Mouse (Mus musculus) erythroid progenitor cell, adult 5-6 weeks (primary cell): Measurements from ENCODE around the gene Gm10073. TPM values are rescaled to one million over a fixed set of nuclear protein-coding genes. Genes with fewer than 3 reads are reported as not detected.

Experiments
- ATAC-seq: replicated peaks from 2 replicates; pipeline ENCODE4 v1.8.0; 2016; ENCODE audit warnings: moderate number of reproducible peaks, mild to moderate bottlenecking, moderate TSS enrichment, inconsistent platforms; ENCODE audit not compliant: poor library complexity, low FRiP score, severe bottlenecking
- total RNA-seq, 2 experiments: library from RNA; stranded (forward) in 1 of 2; stranded (reverse) in 1 of 2; fragments of 150-400 nt in 1 of 2; fragments of 186-747, 209-891 nt in 1 of 2; gene quantifications; 2 replicates each; pipeline versions ENCODE4 v1.2.3 to v1.2.4; 2015 to 2017; ENCODE audit warnings: low replicate concordance in 2 of 2

Gm10073 gene
- total RNA-seq, 2 experiments from 2014 or later, result 32.7 TPM; not detected in 1

DNA sequence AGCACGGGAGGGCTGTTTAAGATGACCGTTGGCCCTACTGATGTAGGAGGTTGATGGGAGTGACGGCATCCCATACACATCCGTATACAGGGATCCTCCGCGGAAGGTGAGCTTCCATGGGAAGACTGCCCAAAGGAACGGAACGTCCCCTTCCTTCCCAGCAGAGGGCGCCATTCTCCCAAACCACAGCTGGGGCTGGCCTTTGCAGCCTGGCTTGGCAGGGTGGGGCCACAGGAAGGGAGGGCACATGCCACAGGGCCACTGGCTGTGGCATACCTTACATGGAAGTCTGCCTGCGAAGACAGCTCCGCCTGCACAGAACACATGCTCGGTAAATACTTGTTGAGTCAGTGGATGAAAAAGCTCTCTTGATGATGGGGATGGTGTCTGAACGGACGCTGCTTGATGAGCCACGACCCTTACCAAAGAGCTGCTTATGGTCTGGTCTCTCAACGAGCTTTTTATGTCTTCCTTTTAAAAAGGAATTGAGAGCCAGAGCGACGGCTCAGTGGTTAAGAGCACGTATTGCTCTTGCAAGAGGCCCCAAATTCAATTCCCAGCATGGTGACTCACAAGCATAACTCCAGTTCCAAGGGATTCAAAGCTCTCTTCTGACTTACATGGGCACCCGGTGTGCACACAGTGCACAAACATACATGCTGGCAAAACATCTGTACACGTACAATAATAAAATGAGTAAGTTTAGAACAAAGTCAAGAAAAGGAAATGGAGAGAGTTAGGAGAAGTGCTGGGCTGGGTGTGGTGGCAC is 12.0 kb downstream of the Gm10073 start:
- ATAC-seq, result peak; percentile 67

DNA sequence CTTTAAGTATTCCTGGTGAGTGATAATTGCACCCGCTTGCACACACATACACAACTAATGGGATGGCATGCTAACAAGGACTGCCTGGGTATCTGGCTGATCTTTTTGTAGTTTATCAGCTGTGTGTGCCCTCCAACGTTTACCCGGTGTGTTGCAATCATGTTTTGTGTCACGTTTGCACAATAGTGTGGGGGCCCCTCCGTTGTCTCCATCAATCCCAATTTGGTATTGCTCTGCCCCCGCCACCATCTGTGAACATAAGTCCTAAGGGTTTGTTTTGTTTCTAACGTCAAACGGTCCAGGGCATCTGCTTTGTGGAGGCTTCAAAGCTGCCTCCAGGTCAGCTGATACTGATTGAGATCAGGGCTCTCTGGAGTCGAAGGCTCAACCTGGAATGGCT is 13.4 kb downstream of the Gm10073 start:
- no peak for ATAC-seq

DNA sequence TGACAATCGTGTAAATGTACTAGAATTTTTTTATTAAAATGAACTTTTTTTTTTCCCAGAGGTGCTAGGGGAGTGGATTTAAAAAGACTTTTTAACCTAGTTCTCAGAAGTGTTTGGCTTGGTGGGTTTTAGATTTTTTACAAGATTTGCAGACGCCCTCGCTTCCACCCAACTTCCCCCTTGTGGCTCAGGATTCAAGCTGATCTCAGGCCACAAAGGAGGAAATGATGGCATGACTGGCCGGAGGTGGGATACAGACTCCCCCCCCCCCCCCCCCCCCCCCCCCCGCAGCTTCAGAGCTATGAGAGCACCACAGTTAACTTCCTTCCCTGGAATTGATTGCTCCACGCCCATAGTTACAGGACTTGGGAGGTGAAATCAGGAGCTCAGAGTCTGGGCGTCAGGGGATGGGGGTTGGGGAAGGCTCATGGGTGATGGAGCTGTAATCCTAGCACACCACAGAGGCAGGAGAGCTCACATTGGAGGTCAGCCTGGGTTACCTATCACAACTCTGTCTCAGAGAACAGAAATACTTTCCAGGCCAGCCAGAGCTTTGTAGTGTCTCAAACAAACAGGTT is 17.1 kb downstream of the Gm10073 start:
- ATAC-seq, result no peak

DNA sequence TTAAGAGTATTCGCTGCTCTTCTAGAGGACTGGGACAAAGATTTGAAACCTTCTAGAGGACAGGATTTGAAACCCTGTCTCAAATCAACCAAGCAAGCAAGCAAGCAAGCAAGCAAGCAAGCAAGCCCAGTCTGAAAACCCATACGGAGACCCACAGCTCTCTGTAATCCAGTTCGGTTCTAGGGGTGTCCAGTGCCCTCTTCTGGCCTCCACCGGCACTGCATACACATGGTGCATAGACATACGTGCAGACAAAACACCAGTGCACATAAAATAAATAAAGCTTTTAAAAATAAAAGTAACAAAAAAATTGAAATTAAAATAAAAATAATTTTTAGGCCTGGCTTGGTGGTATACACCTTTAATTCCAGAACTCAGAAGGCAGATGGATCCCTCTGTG is 19.2 kb downstream of the Gm10073 start:
- no peak for ATAC-seq

DNA sequence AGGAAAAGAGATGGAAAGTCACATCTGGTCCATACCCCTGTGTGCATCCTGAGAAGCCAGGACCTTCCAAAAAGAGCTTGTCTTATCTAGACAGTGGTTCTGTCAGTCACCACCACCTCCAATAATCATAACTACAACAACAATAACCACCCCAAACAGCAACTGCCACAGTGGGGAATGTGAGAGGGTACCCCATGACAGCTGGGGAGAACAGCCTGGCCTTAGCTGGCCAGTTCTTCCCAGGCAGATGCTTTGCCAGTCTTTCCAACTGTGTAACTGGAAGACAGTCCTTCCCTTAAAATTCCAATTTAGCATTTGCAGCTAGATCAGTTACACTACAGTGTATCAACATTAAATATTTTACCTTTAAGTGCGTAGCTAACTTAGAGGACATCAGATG is 22.4 kb downstream of the Gm10073 start:
- no peak for ATAC-seq

DNA sequence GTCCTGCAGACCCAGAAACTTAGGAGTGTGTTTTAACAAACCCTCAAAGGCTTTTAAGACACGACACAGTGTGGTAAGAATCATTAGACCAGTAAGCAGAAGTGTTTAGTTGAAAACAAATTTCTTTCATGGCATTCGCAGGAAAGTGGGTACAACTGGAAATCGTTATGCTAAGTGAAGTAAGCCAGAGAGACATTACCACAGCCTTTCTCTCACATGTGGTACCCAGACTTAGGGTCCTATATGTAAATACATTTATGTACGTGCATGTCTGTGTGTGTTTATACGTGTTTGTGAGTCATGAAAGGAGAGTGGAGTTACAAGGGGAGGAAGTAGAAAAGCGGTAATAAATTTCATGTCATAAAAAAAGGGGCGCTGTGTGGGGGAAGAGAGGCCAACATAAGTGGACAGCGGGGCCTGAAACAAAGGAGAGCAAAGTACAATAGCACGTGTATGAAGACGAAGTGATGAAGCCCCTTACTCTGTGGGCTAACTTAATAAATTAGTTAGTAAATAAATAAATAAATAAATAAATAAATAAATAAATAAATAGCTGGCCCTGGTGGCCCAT is 24.8 kb downstream of the Gm10073 start:
- ATAC-seq, result no peak

DNA sequence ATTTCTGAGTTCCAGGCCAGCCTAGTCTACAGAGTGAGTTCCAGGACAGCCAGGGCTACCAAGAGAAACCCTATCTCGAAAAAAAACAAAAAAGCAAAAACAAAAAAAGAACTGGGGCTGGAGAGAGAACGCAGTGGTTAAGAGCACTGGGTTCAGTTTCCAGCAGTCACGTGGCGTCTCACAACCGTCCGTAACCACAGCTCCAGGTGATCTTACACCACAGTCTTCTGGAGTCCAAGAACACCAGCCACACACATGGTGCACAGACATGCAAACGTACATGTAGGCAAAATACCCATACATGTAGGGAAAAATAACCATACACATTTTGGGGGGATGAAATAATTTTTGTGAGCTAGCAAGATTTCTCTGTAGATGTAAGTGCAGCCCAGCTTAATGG is 26.5 kb downstream of the Gm10073 start:
- ATAC-seq, result no peak

DNA sequence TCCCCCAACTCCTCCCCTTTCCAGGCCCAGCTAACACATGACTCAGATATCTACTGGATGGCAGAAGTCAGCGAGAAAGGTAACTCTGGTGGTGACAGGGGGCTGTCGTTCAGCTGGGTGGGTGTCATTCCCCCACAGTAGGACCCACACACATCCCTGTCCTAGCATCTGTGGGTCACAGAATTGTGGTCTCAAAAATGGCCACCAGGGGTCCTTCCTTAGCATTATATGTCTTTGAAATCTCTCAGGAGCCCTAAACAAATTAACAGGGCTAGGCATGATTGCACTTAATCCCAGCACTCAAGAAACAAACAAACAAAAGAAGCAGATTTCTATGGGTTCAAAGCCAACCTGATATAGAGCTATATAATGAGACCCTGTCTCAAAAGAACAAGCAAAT is 28.1 kb downstream of the Gm10073 start:
- no peak for ATAC-seq

DNA sequence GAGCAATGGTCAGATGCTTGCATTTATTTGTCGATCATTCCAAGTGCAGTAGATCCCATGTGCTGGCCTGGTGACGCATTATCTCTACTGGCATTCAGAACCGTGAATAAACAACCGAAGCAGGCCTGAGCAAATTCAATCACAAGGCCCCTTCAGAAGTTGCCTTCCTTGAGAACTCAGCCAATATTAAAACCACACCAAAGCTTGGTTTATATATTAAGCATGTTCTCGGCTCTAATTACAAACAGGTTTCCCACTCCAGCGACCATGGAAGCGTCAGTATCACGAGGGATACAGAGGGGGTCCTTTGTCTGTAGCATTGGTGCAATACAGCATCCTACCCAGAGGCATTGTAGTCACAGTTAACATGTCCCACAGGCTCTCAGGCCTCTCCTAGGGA is 30.2 kb downstream of the Gm10073 start:
- no peak for ATAC-seq

DNA sequence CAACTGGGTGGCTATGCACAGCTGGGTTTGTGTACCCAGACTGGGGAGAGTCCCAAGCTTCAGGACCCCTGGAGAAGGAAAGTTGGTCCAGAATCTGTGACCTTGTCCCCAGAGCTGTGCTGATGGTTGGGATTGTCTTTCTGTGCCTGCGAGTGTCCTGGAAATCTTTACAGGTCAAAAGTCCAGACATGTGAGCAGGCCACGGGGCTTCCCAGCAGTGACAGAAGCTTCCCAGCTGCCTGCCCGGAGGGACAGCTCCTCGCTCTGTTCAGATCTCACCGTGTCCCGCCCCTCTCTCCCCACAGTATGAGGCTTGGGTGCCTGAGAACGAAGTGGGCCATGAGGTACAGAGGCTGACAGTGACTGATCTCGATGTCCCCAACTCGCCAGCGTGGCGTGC is 32.3 kb downstream of the Gm10073 start:
- no peak for ATAC-seq

DNA sequence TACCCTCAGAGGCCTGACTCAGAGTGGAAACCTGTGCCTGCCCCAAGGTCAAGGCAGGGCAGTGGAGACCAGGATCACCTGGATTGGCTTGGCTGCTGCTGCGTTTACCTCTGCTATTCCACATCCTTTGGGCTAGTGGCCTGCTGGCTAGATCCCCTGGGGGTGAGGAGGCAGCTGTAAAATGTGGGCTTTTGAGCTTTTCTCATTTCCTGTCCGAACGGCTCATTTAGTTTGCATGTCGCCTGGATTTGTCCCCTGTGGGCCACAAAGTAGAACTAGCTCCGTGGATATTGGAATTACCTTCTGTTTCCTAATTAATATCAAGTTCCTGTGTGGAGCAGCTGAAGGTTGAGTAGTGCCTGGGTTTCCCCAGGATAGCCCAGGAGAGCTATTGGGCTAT is 34.1 kb downstream of the Gm10073 start:
- no peak for ATAC-seq

DNA sequence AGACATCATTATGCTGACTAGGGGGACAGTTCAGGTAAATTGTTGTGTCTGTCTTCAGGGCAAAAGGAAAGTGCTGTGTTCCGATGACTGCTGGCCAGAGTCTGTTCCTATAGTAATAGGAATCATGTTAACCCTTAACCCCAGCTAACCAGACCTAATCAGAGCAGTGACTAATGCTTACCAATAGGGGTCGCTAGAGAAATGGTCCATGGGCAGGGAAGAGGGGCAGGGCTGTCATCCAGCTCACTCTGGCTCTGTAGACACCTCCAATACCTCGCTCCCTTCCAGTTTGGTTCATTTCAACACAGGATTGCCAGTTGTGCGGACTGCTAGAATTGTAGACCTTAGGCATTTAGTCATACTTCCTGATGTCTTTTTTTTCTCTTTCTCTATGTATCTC is 37.8 kb downstream of the Gm10073 start:
- ATAC-seq, result no peak

DNA sequence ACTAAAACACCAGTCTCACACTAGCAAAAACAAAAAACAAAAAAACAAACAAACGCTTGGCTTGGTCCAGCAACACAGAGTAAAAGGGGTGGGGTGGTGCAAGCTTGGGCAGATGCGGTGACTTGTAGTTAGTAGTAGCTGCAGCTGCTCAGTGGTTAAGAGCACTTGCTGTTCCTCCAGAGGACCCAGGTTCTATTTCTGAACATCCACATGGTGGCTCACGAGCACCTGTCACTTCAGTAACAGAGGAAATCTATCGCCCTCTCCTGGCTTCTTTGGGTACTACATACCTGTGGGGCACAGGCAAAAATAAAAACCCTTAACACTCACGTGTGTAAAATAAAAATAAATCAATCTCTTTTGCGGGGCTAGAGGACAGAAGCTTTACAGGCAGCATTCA is 38.8 kb downstream of the Gm10073 start:
- no peak for ATAC-seq

DNA sequence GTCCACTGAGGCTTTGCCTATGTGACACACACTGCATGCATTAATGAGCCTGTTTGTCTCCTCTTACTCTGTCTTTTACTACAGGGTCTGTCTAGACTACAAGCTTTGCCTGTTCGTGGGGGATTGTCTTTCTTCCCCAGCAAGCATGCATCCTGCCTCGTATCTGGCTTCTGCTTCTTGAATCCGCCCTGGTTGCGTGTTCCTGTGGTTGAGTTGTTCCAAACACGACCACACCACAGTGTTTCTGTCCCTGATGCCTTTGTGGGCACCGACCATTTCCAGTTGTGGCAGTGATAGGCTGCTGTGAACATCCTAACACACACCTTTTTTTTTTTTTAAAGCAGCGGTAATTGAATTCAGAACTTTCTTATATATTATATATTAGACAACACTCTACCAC is 39.6 kb downstream of the Gm10073 start:
- ATAC-seq, result no peak

DNA sequence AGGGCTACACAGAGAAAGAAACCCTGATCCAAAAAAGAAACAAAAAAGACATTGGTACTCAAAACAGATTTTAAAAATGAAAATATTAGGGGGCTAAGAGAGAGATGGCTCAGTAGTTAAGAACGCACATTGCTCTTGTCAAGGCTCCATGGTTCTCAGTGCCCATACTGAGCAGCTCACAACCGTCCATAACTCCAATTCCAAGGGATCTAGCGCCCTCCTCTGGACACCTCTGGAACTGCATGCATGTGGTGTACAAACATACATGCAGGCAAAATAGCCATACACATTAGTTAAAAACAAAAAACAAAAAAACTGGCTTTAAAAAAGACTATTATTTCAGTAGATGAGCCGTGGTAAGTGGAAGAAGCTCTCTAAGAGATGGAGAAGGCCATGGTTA is 42.7 kb downstream of the Gm10073 start:
- no peak for ATAC-seq

DNA sequence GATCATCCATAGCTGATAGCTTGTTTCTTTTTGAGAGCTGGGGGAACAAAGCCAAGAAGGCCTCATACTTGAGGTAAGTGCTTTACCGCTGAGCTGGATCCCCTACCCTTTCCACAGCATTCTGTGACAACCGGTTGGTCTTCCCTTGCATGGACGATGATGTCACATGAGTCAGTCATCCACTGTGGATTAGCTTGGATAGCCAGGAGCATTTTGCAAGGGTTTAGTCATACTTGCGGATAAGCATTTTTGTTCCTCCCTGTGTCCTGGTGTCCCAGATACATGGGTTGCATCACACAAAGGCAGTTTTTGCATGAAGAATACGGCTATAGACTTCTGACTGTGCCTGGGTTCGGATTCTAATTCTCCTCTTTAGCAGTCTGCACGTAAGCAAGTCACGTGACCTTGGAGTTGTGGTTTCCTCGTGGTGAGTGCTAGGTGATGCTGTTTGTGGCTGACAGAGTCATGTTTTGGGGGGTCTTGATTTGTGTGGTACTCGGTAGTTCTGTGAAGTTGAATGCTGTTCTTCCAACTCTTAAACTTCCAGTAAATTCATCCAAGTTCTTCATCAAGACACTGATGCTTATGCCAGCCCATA is 43.3 kb downstream of the Gm10073 start:
- ATAC-seq, result no peak

DNA sequence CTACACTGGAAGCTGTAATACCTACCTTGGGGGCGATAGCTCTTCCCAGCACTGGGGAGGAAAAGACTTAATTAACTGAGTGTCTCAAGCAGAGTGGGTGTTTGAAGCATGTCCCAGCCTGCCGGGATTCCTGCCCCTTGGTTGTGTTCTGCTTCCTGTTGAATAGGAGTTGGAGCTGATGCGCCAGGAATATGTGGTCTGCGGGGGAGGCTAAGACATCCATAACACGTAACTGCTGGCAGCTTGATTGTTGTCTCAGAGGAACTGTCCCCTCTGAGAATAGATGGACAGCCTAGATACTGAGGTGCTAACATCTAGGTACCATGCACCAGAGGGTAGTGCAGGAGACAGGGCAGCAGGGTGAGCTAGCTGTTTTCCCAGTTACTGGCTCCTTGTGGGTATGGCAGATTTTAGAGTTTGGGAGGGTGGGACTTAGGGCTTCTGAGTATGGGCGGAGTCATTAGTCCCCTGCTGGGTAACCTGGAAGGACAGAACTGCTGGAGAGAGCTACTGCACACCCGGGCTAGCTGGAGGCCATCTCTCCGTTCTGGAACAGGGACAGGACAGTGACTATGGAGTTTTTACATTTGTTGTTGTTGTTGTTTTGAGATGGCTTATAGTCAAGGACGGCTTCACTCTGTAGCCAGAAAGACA is 44.5 kb downstream of the Gm10073 start:
- ATAC-seq, result no peak

DNA sequence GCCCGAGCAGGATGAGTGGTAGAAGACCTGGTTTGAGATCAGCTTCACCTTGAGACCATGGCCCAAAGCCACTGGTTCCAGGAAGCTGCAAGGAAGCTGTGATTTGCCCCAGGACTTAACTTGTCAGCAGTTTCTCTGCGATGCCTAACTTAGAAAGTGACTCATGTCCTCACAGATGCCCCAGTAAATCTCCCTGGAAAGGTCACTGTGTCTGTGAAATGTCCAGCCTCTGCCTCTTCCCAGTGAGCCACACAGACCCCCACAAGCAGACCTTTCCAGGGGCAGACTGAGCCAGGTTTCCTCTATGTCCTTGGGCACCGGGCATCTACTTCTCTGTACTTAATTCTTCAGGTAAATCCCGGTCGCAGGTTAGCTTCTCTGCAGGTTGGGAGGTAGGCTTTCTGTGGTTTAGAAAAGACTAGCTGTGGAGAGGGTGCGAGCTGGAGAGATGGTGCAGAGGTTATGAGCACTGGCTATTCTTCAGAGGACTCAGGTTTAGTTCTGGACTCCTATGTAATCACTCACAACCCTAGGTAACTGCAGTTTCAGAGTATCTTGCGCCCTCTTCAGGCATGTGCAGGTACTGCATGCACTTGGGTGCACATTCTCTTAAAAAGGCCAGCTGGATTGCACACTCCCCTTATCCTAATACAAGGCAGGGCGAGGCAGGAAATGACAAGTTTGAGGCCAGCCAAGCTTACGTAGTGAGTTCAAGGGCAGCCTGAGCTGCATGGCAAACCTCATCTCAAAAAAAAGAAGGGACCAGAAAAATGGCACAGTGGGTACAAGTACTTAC is 45.8 kb downstream of the Gm10073 start:
- ATAC-seq, result no peak

DNA sequence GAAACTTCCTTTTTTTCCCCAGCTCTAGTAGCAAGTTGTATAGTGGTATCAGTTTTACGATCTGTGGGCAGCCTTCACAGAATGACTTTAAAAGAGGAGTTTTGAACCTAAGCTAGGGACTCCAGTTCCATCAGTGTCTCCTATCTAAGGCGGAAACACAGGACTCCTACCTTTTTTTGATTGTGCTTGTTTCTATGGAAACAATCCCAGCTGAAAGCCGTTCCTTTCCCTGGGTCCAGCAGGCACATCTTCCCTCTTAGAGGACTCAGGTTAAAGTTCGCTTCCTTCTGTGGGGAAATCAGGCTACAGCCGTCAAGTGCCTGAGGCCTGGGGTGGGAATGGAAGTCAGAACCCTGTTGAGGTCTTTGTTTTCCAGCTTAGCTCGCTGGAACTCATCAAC is 46.5 kb downstream of the Gm10073 start:
- no peak for ATAC-seq
